Mouse (Mus musculus): Measurements from ENCODE around the gene H2afj.

DNA sequence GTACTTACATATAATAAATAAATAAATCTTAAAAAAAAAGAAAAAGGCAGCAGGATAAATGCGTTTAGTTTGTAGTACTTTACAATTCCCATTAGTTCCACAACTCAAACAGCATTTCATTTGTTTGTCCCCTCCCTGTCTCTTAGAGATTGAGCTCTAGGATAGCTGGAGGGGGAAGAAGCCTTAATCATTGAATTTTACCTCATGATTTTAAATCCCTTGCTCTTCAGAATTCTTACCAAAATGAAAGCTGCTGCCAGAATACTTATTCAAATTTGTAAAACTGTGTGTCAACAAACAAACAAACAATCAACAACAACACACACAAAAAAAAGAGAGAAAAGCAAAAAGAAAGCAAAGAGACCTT lies 2.7 kb upstream of the H2afj start:
- TF ChIP-seq CTCF (conservative IDR thresholded peaks at IDR 0.05; ENCODE audit: low read length), result no peak
- TF ChIP-seq NANOG (IDR thresholded peaks at IDR 0.05; ENCODE audit: borderline replicate concordance, low read length), result no peak
